Mouse (Mus musculus): ENCODE results near the gene Stab1.

DNA sequence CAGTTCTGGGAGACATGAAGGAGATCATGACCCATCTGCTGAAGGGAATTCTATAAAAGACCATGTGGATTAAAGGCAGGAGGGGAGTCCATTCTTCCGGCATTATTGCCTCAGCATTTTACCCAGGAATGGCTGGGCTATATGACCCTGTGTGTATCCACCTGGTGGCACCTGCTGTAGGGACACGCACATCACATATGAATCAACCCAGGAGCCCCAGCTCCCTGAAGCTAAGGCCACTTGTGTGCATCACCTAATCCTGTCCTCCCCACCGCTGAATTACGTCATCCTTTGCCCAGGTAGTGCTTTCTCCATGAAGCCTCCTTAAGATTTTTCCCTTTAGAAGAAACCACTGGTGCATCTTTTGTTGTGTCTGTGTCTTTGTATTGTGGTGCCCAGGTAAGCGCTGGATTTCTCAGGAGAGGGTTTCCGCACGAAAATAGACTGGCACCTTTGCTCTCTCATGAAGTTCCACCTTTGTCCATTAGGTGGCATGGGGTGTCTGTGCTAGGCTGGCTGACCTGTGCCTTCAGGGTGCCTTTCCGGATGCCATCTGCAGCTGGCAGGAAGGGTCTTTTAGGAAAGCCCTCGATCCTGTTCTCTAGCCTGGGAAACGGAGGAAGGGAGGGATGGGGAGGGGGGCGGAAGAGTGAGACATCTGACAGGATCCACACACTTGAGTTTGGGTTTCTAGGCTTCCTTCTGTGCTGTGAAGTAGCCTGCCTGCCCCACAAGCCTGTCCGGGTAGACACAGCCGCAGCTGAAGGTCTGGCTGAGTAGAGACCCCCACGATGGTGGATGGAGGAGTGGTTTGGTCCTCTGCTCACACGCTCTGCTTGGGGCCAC is 46.9 kb upstream of the Stab1 start:
- TF ChIP-seq GATA1 (IDR thresholded peaks at IDR 0.05; ENCODE audit: borderline replicate concordance, low read length) (no peak), FLI1 (IDR thresholded peaks at IDR 0.05; ENCODE audit: low read length) (no peak)
